Mouse (Mus musculus): ENCODE results near the gene Naif1.

Gene Naif1

DNA sequence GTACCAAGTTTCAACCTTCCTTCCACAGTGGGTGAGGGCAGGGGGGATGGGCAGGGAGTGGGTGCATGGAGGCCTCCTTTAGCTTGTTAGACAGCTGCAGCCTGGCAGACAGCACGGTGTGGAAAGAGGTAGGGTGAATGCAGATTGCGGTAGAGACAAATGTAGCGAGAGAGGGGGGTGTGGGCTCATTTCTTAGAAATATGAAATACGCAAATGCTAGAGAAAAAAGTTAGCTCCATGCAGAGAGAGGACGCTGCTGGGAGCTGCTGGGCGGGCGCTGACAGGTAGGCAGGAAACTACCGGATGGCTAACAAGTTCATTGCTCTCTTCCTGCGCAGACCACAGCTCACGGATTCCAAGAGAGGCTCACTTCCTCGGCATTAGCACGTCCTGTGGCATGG, 43.0 kb downstream of the Naif1 start:
- Histone ChIP-seq H3K27me3 (ENCODE audit: insufficient read depth, low read length) (peaks cover 5% of the 10 kb centered on the region; the same call in 1 of the 2 replicates), H3K4me3 (replicated peaks; ENCODE audit: low read length) (peak overlapping the region; percentile 17; the same call in 1 of the 2 replicates), H3K9me3 (ENCODE audit: low read length) (no peaks in the 10 kb centered on the region), H3K36me3 (ENCODE audit: insufficient read depth, low read length) (no peaks in the 10 kb centered on the region), H3K4me1 (replicated peaks; ENCODE audit: low read depth, low read length) (peaks cover 61% of the 10 kb centered on the region)
- TF ChIP-seq POU5F1 (IDR thresholded peaks at IDR 0.05; ENCODE audit: borderline replicate concordance, low read length): no peak
- no peak for TF ChIP-seq CTCF (conservative IDR thresholded peaks at IDR 0.05; ENCODE audit: low read length)
- TF ChIP-seq NANOG (IDR thresholded peaks at IDR 0.05; ENCODE audit: borderline replicate concordance, low read length): no peak

DNA sequence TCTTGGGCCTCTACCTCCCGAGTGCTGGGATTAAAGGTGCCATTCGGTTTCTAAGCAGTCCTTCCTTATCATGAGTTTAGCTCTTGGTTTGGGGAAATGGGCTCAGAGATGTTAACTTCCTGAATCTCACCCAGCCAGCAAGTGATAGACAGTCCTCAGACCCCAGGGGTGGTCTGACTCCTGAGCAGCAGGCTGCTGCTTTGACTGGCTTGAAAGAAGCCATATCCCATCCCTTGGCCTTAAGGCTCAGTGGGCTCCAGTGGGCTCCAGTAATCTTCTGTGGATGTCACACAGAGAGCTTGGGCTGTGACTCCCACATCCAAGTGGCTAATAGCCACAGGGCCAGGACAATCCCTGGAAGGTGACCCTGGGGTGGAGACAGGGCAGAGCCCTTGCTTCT, 44.3 kb downstream of the Naif1 start:
- peaks cover 5% of the 10 kb centered on the region; the same call in 1 of the 2 replicates for H3K27me3 ChIP-seq (ENCODE audit: insufficient read depth, low read length)
- H3K4me1 ChIP-seq (replicated peaks; ENCODE audit: low read depth, low read length): peaks cover 56% of the 10 kb centered on the region
- H3K9me3 ChIP-seq (ENCODE audit: low read length): peaks cover 11% of the 10 kb centered on the region
- H3K36me3 ChIP-seq (ENCODE audit: insufficient read depth, low read length): no peaks in the 10 kb centered on the region
- H3K4me3 ChIP-seq (replicated peaks; ENCODE audit: low read length): 0 out of 2 replicates have a peak overlapping the region, but pooled peaks have one; percentile 53
- TF ChIP-seq CTCF (conservative IDR thresholded peaks at IDR 0.05; ENCODE audit: low read length): no peak

GRCm38 (mm10) chr2:32495185-32495726, 45.0 kb downstream of the Naif1 start:
- TF ChIP-seq POU5F1 (IDR thresholded peaks at IDR 0.05; ENCODE audit: borderline replicate concordance, low read length): no peak
- no peak for TF ChIP-seq CTCF (conservative IDR thresholded peaks at IDR 0.05; ENCODE audit: low read length)
- no peak for TF ChIP-seq NANOG (IDR thresholded peaks at IDR 0.05; ENCODE audit: borderline replicate concordance, low read length)
- H3K4me1 ChIP-seq (replicated peaks; ENCODE audit: low read depth, low read length): peaks cover 56% of the 10 kb centered on the region
- H3K9me3 ChIP-seq (ENCODE audit: low read length): peaks cover 11% of the 10 kb centered on the region
- H3K4me3 ChIP-seq (replicated peaks; ENCODE audit: low read length): peak overlapping the region; percentile 53
- H3K36me3 ChIP-seq (ENCODE audit: insufficient read depth, low read length): no peaks in the 10 kb centered on the region
- peaks cover 5% of the 10 kb centered on the region; the same call in 1 of the 2 replicates for H3K27me3 ChIP-seq (ENCODE audit: insufficient read depth, low read length)

GRCm38 (mm10) chr2:32496190-32496589, 45.9 kb downstream of the Naif1 start:
- peaks cover 11% of the 10 kb centered on the region for H3K9me3 ChIP-seq (ENCODE audit: low read length)
- no peaks in the 10 kb centered on the region for H3K36me3 ChIP-seq (ENCODE audit: insufficient read depth, low read length)
- H3K27me3 ChIP-seq (ENCODE audit: insufficient read depth, low read length): peaks cover 5% of the 10 kb centered on the region; the same call in 1 of the 2 replicates
- H3K4me1 ChIP-seq (replicated peaks; ENCODE audit: low read depth, low read length): peaks cover 58% of the 10 kb centered on the region
- no peak overlapping the region for H3K4me3 ChIP-seq (replicated peaks; ENCODE audit: low read length)
- TF ChIP-seq CTCF (conservative IDR thresholded peaks at IDR 0.05; ENCODE audit: low read length): no peak
- TF ChIP-seq POU5F1 (IDR thresholded peaks at IDR 0.05; ENCODE audit: borderline replicate concordance, low read length): no peak
- no peak for TF ChIP-seq NANOG (IDR thresholded peaks at IDR 0.05; ENCODE audit: borderline replicate concordance, low read length)

DNA sequence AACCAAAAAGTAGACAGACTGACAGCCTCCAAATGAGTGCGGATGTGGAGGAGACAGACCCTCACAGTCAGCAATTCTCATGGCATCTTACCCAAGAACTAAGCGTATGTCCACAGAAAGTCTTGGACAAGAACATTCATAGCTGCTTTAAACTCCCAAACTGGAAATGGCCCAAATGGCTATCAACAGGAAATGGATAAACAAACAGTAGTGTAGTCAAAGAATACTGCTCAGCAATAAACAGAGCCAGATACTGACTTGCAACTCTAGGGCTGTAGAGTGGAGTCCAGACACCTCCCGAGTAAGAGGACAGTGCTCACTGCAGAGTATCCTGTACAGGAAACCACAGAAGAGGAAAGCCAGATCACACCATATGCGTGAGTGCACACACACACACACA, 49.1 kb downstream of the Naif1 start:
- Histone ChIP-seq H3K4me1 (replicated peaks; ENCODE audit: low read depth, low read length) (peaks cover 47% of the 10 kb centered on the region), H3K36me3 (ENCODE audit: insufficient read depth, low read length) (no peaks in the 10 kb centered on the region), H3K4me3 (replicated peaks; ENCODE audit: low read length) (no peak overlapping the region), H3K9me3 (ENCODE audit: low read length) (peaks cover 11% of the 10 kb centered on the region), H3K27me3 (ENCODE audit: insufficient read depth, low read length) (peaks cover 5% of the 10 kb centered on the region; the same call in 1 of the 2 replicates)
- no peak for TF ChIP-seq POU5F1 (IDR thresholded peaks at IDR 0.05; ENCODE audit: borderline replicate concordance, low read length)
- TF ChIP-seq CTCF (conservative IDR thresholded peaks at IDR 0.05; ENCODE audit: low read length): no peak
- no peak for TF ChIP-seq NANOG (IDR thresholded peaks at IDR 0.05; ENCODE audit: borderline replicate concordance, low read length)

DNA sequence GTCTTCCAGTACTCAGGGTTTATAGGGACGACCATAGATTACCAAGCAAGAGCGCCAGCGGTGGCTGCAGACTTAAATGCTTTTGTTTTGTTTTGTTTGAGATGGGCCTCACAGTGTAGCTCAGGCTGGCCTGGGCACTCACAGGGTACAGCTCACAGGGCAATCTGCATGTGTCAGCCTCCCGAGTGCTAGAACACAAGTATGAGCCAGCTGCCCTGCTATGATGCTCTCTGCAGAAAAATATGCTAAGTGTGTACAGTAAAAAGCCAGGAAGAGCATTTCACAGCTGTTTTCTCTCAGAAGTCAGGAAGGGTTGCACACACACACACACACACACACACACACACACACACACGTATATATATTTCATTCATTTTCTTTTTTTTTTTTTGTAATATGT, 50.2 kb downstream of the Naif1 start:
- H3K9me3 ChIP-seq (ENCODE audit: low read length): peaks cover 11% of the 10 kb centered on the region
- H3K4me1 ChIP-seq (replicated peaks; ENCODE audit: low read depth, low read length): peaks cover 36% of the 10 kb centered on the region
- no peak overlapping the region for H3K4me3 ChIP-seq (replicated peaks; ENCODE audit: low read length)
- no peak for TF ChIP-seq NANOG (IDR thresholded peaks at IDR 0.05; ENCODE audit: borderline replicate concordance, low read length)
- TF ChIP-seq CTCF (conservative IDR thresholded peaks at IDR 0.05; ENCODE audit: low read length): no peak
- no peak for TF ChIP-seq POU5F1 (IDR thresholded peaks at IDR 0.05; ENCODE audit: borderline replicate concordance, low read length)
- no peaks in the 10 kb centered on the region for H3K36me3 ChIP-seq (ENCODE audit: insufficient read depth, low read length)
- H3K27me3 ChIP-seq (ENCODE audit: insufficient read depth, low read length): no peaks in the 10 kb centered on the region

DNA sequence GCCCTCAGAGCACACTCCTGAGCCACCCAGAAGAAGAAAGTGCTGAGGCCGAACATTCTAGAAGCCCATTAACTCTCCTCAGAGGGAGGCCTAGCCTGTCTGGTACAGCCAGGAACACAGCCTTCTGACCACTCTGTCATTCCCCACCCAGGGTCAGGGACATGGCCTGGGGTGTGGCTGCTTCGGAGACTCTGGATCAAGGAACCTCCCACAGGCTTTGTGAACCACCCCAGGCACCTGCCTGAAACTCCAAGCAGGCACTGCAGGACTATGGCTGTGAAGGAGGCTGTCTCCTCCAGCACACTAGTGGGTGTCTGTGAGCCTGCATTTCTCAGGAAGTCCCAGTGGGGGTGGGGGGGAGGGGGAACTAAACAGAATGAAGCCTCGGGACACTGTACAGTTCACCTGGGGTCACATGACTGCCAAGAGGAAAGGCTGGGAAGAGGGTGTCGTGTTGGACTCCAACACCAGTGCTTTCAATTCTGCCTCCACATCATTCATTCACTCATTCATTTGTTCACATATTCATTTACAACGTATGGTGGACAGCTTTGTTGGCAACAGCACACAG, 51.6 kb downstream of the Naif1 start:
- peaks cover 16% of the 10 kb centered on the region for H3K9me3 ChIP-seq (ENCODE audit: low read length)
- TF ChIP-seq NANOG (IDR thresholded peaks at IDR 0.05; ENCODE audit: borderline replicate concordance, low read length): no peak
- TF ChIP-seq POU5F1 (IDR thresholded peaks at IDR 0.05; ENCODE audit: borderline replicate concordance, low read length): no peak
- TF ChIP-seq CTCF (conservative IDR thresholded peaks at IDR 0.05; ENCODE audit: low read length): no peak
- peaks cover 29% of the 10 kb centered on the region for H3K4me1 ChIP-seq (replicated peaks; ENCODE audit: low read depth, low read length)
- 0 out of 2 replicates have a peak overlapping the region, but pooled peaks have one; percentile 13 for H3K4me3 ChIP-seq (replicated peaks; ENCODE audit: low read length)
- no peaks in the 10 kb centered on the region for H3K36me3 ChIP-seq (ENCODE audit: insufficient read depth, low read length)
- H3K27me3 ChIP-seq (ENCODE audit: insufficient read depth, low read length): no peaks in the 10 kb centered on the region

DNA sequence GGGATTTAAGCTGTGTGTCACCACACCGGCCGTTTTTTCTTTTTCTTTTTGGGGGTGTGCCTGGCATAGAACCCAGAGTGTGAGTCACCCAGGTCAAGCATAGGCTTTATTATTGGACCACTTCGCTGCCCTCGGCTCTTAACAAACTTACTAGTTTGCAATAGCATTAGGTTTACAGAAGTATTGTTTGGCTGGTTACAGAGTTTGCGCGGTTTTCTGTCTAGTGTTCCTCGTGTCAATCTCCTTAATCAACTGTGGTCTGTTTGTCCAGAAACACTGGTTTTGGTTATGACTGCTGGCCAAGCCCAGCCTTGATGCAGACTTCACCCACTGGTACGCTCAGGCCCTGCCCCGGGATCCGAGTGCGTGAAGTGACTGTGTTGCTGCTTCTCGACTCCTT, 52.6 kb downstream of the Naif1 start:
- Histone ChIP-seq H3K27me3 (ENCODE audit: insufficient read depth, low read length) (no peaks in the 10 kb centered on the region), H3K4me1 (replicated peaks; ENCODE audit: low read depth, low read length) (peaks cover 31% of the 10 kb centered on the region), H3K4me3 (replicated peaks; ENCODE audit: low read length) (no peak overlapping the region), H3K36me3 (ENCODE audit: insufficient read depth, low read length) (no peaks in the 10 kb centered on the region), H3K9me3 (ENCODE audit: low read length) (peaks cover 16% of the 10 kb centered on the region)
- TF ChIP-seq NANOG (IDR thresholded peaks at IDR 0.05; ENCODE audit: borderline replicate concordance, low read length) (no peak), POU5F1 (IDR thresholded peaks at IDR 0.05; ENCODE audit: borderline replicate concordance, low read length) (no peak), CTCF (conservative IDR thresholded peaks at IDR 0.05; ENCODE audit: low read length) (no peak)

DNA sequence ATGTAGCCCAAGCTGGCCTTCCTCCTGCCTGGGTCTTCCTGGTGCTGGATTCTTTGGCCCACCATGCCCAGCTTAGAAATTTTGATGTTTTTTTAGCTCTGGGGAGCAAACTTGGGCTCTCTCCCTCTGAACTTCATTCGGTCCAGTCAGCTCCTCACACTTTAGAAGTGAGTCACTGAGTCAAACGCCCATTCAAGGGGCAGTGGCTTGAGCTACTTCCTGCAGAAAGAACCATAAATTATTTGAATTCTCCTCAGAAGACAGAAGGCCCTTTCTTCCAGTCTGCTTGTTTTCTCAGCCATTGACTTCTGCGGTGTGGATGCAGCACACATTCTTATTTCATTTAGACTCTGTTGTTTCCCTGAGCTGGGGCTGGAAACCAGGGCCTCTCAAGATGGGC, 53.3 kb downstream of the Naif1 start:
- Histone ChIP-seq H3K36me3 (ENCODE audit: insufficient read depth, low read length) (no peaks in the 10 kb centered on the region), H3K27me3 (ENCODE audit: insufficient read depth, low read length) (no peaks in the 10 kb centered on the region), H3K9me3 (ENCODE audit: low read length) (peaks cover 14% of the 10 kb centered on the region), H3K4me1 (replicated peaks; ENCODE audit: low read depth, low read length) (peaks cover 36% of the 10 kb centered on the region), H3K4me3 (replicated peaks; ENCODE audit: low read length) (no peak overlapping the region)
- TF ChIP-seq CTCF (conservative IDR thresholded peaks at IDR 0.05; ENCODE audit: low read length) (no peak), POU5F1 (IDR thresholded peaks at IDR 0.05; ENCODE audit: borderline replicate concordance, low read length) (no peak), NANOG (IDR thresholded peaks at IDR 0.05; ENCODE audit: borderline replicate concordance, low read length) (no peak)

Data from E14TG2a.4 (cell line).